Mouse (Mus musculus): ENCODE data around the gene Eid1.

The Eid1 gene

GRCm38 (mm10) chr2:125672957-125673631, at the start of gene Eid1:
Eid1 (plus strand) TSS chr2:125673095.
- DNase-seq: peak; percentile 81

- no peak for DNase-seq
Observed at GRCm38 (mm10) chr2:125623211-125623610, 49.7 kb upstream of the Eid1 start.

- DNase-seq: no peak
Observed at GRCm38 (mm10) chr2:125624127-125624685, 48.7 kb upstream of the Eid1 start.

GRCm38 (mm10) chr2:125624837-125625351, 48.0 kb upstream of the Eid1 start, which contains the start of gene Cep152:
Cep152 (minus strand) TSS chr2:125625113.
- peak; percentile 97 for DNase-seq

GRCm38 (mm10) chr2:125626536-125626935, 46.4 kb upstream of the Eid1 start:
- DNase-seq: no peak

GRCm38 (mm10) chr2:125628487-125628886, 44.4 kb upstream of the Eid1 start:
- no peak for DNase-seq

- DNase-seq: no peak
Observed at GRCm38 (mm10) chr2:125630010-125630409, 42.9 kb upstream of the Eid1 start.

- no peak for DNase-seq
Observed at GRCm38 (mm10) chr2:125637331-125637730, 35.6 kb upstream of the Eid1 start.

GRCm38 (mm10) chr2:125644912-125645311, 28.0 kb upstream of the Eid1 start:
- DNase-seq: no peak

GRCm38 (mm10) chr2:125650038-125650437, 22.9 kb upstream of the Eid1 start:
- no peak for DNase-seq

GRCm38 (mm10) chr2:125650742-125651352, 22.0 kb upstream of the Eid1 start:
- no peak for DNase-seq

GRCm38 (mm10) chr2:125651563-125651962, 21.3 kb upstream of the Eid1 start:
- DNase-seq: no peak

GRCm38 (mm10) chr2:125653286-125653685, 19.6 kb upstream of the Eid1 start:
- no peak for DNase-seq

GRCm38 (mm10) chr2:125655391-125655790, 17.5 kb upstream of the Eid1 start:
- no peak for DNase-seq

GRCm38 (mm10) chr2:125659823-125660536, 12.9 kb upstream of the Eid1 start:
- DNase-seq: peak; percentile 82

- DNase-seq: no peak
Observed at GRCm38 (mm10) chr2:125660537-125661130, 12.3 kb upstream of the Eid1 start.

- no peak for DNase-seq
Observed at GRCm38 (mm10) chr2:125661156-125661555, 11.7 kb upstream of the Eid1 start.

- no peak for DNase-seq
Observed at GRCm38 (mm10) chr2:125662517-125662916, 10.4 kb upstream of the Eid1 start.

GRCm38 (mm10) chr2:125665213-125665612, 7.7 kb upstream of the Eid1 start:
- no peak for DNase-seq

- no peak for DNase-seq
Observed at GRCm38 (mm10) chr2:125665909-125666308, 7.0 kb upstream of the Eid1 start.

GRCm38 (mm10) chr2:125666668-125667067, 6.2 kb upstream of the Eid1 start:
- DNase-seq: no peak

- DNase-seq: no peak
Observed at GRCm38 (mm10) chr2:125667184-125667583, 5.7 kb upstream of the Eid1 start.

GRCm38 (mm10) chr2:125667721-125668120, 5.2 kb upstream of the Eid1 start:
- no peak for DNase-seq

Measured in lung, postnatal 14 days (tissue).